Mouse (Mus musculus) layer of hippocampus, adult 6 months (tissue): ENCODE results near the gene 2210017I01Rik. TPM values are rescaled to one million over a fixed set of nuclear protein-coding genes. Genes with fewer than 3 reads are reported as not detected.

ENCODE experiments used
- long read RNA-seq, 2 experiments: library from polyadenylated mRNA; unstranded; transcript quantifications; one replicate each; pipeline ENCODE4 v2.0.0; 2019 to 2020
- polyA plus RNA-seq: library from polyadenylated mRNA; unstranded; fragments of <200 nt; fragmentation: Nextera tagmentation; gene quantifications from 2 replicates; pipeline ENCODE4 v1.2.3, GENCODE M21; 2021

The 2210017I01Rik gene
- not detected in 2 replicates for polyA plus RNA-seq
- long read RNA-seq, experiment 1 = 0 reads
- long read RNA-seq, experiment 2 = 0 reads

GRCm38 (mm10) chr3:92607392-92607791, at the start of gene 2210017I01Rik:
Gene 2210017I01Rik (minus strand): TSS chr3:92607492.

DNA sequence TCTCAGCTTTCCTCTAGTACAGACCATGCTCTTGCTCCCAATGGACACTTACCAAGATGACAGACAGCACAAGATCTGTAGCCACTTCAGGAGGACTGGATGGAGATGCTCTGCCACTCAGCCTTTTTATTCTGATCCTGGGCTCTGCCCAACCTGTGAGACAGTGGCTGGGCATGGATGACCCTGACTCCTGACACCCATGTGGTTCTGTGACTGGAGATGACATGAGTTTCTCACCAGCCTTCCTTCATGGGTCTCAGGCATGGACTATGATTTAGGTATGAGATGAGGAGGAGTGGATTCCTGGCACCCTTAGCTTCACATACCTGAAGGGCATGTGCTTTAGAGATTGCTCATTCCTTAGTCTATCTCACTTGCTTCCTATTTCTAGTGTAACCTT, 49.5 kb upstream of the 2210017I01Rik start, which contains the start of gene Lce1b:
TSS of gene Lce1b (minus strand) at position 101 of the 400 bp plus-strand sequence.

DNA sequence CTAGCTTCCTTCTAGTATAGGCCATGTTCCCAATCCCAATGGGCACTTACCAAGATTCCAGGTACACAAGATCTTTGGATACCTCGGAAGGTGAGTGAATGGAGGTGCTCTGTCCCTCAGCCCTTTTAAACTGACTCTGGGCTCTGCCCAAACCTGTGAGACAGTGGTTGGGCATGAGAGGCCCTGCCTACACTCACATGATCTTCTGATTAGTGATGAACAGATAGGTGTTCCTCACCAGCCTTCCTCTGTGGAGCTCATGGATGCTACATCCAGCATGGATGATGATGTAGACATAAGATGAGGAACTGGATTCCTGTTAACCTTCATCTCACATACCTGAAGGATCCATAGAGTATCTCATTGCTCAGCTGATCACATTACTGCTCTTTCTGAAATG, 40.9 kb upstream of the 2210017I01Rik start, which contains the start of gene Lce1a1:
TSS of gene Lce1a1 (minus strand) at position 101 of the 400 bp plus-strand sequence.

DNA sequence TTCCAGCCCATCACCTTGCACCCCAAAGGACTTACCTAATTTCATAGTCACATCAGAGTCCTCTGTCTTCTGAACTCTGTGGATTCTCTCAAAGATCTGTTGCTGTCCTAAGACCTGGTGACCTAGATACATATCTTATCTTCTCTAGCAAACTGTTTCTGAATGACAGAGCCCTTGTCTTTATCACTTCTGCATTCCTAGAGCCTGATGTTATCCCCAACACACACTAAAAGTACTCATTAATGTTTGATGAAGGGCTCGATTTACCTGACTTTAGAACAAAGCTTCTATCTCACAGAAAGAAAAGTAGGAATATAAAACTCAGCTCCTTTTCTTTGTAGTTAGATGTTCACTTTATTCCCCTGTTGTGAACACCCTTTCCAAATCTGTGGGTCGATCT, 14.3 kb upstream of the 2210017I01Rik start, which contains the start of gene Lce6a:
TSS of gene Lce6a (minus strand) at position 101 of the 400 bp plus-strand sequence.

GRCm38 (mm10) chr3:92588858-92589257, 18.4 kb downstream of the 2210017I01Rik start, which contains the start of gene Smcp:
Gene Smcp (minus strand): TSS chr3:92588997.

DNA sequence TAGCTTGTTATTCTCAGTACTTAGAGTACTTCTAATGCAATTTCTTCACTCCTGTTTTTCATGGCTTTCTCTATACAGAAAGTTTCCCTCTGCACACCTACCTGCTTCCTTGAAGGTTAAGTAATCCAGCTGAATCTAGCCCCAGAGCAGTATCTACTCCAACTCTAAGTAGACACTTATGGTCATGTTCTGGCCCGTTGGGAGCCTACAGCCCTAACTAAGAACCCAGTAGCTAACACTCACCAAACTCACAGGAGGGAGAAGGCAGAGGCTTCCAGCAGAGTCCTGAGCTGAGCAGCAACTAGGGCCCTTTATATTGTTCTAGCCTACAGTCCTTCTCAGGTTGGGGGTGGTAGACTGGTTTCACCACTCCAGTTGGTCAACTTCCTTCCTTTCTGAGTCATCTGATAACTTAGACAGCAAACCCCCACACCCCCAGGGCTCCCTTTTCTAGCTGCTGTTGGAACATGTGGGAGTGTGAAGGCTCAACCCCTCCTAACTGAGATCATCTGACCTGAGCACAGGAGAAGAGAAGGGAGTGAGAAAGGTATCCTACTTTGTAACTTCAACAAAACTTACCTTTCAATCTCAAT, 33.7 kb downstream of the 2210017I01Rik start, which contains the start of gene Ivl:
TSS of gene Ivl (minus strand) at position 287 of the 593 bp plus-strand sequence.

Other genes with a start within 250 kb of the 2210017I01Rik start
- gene Sprr2f, start 242.3 kb downstream of the 2210017I01Rik start, polyA plus RNA-seq = not detected in 2 replicates
- not detected in 2 replicates for gene Sprr2h, start 221.8 kb downstream of the 2210017I01Rik start, polyA plus RNA-seq
- not detected in 2 replicates for gene Sprr2i, start 199.5 kb downstream of the 2210017I01Rik start, polyA plus RNA-seq
- gene Sprr2j-ps, start 189.4 kb downstream of the 2210017I01Rik start, polyA plus RNA-seq = not detected in 2 replicates
- gene Gm9774, start 178.1 kb downstream of the 2210017I01Rik start, polyA plus RNA-seq = 2.0 and 2.1 TPM in 2 replicates
- gene Sprr2k, start 174.9 kb downstream of the 2210017I01Rik start, polyA plus RNA-seq = not detected in 2 replicates
- not detected in 2 replicates for gene Sprr1b, start 168.7 kb downstream of the 2210017I01Rik start, polyA plus RNA-seq
- gene Sprr3, start 148.8 kb downstream of the 2210017I01Rik start, polyA plus RNA-seq = not detected in 2 replicates
- not detected in 2 replicates for gene Sprr1a, start 121.6 kb downstream of the 2210017I01Rik start, polyA plus RNA-seq
- not detected in 2 replicates for gene Sprr4, start 107.0 kb downstream of the 2210017I01Rik start, polyA plus RNA-seq
- not detected in 2 replicates for gene 2310046K23Rik, start 73.0 kb downstream of the 2210017I01Rik start, polyA plus RNA-seq
- not detected in 2 replicates for gene Ivl, start 33.8 kb downstream of the 2210017I01Rik start, polyA plus RNA-seq
- not detected in 2 replicates for gene Smcp, start 18.5 kb downstream of the 2210017I01Rik start, polyA plus RNA-seq
- not detected in 2 replicates for gene Lce6a, start 14.2 kb upstream of the 2210017I01Rik start, polyA plus RNA-seq
- not detected in 2 replicates for gene Lce1a1, start 40.8 kb upstream of the 2210017I01Rik start, polyA plus RNA-seq
- gene Lce1b, start 49.4 kb upstream of the 2210017I01Rik start, polyA plus RNA-seq = not detected in 2 replicates
- gene Lce1a2, start 62.8 kb upstream of the 2210017I01Rik start, polyA plus RNA-seq = not detected in 2 replicates
- not detected in 2 replicates for gene Lce1c, start 71.8 kb upstream of the 2210017I01Rik start, polyA plus RNA-seq
- gene Lce1d, start 79.7 kb upstream of the 2210017I01Rik start, polyA plus RNA-seq = not detected in 2 replicates
- not detected in 2 replicates for gene Lce1e, start 101.6 kb upstream of the 2210017I01Rik start, polyA plus RNA-seq
- not detected in 2 replicates for gene Lce1f, start 112.9 kb upstream of the 2210017I01Rik start, polyA plus RNA-seq
- gene Gm38119, start 131.6 kb upstream of the 2210017I01Rik start, polyA plus RNA-seq = not detected in 2 replicates
- gene Lce1g, start 144.8 kb upstream of the 2210017I01Rik start, polyA plus RNA-seq = not detected in 2 replicates
- not detected in 2 replicates for gene Lce1h, start 157.6 kb upstream of the 2210017I01Rik start, polyA plus RNA-seq
- not detected in 2 replicates for gene Lce1i, start 171.4 kb upstream of the 2210017I01Rik start, polyA plus RNA-seq
- not detected in 2 replicates for gene Lce1j, start 183.0 kb upstream of the 2210017I01Rik start, polyA plus RNA-seq
- not detected in 2 replicates for gene Lce1k, start 200.4 kb upstream of the 2210017I01Rik start, polyA plus RNA-seq
- not detected in 2 replicates for gene Kprp, start 219.8 kb upstream of the 2210017I01Rik start, polyA plus RNA-seq
- gene Lce1l, start 243.8 kb upstream of the 2210017I01Rik start, polyA plus RNA-seq = not detected in 2 replicates